Mouse (Mus musculus): ENCODE results near the gene Ninj2. TPM values are rescaled to one million over a fixed set of nuclear protein-coding genes. Genes with fewer than 3 reads are reported as not detected.

Gene Ninj2
- polyA plus RNA-seq, 1 experiment = 4.5 TPM

GRCm38 (mm10) chr6:120193793-120194192 lies 100.6 kb downstream of the Ninj2 start:
- DNase-seq (ENCODE audit: extremely low spot score in 1 of 2, low spot score in 1 of 2) = no peak

DNA sequence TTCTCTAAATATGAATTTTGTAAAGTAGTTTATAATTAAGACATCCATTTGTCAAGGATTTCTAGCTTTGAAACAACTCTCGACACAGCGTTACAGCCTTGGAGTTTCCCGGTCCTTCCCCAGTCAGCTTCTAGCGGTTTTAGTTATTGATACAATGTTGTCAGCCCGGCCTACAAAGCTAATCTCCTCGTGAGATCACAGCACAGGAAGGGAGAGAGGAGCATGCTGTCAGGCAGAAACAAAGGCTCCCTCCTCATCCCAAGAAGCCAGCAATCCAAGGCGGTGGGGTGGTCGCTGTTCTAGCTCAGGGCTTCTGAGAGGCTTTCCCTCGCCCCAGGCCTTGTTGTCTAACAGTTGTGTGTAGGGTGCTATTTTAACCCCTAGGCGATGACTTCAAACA lies 101.2 kb downstream of the Ninj2 start:
- DNase-seq (ENCODE audit: extremely low spot score in 1 of 2, low spot score in 1 of 2) = no peak

DNA sequence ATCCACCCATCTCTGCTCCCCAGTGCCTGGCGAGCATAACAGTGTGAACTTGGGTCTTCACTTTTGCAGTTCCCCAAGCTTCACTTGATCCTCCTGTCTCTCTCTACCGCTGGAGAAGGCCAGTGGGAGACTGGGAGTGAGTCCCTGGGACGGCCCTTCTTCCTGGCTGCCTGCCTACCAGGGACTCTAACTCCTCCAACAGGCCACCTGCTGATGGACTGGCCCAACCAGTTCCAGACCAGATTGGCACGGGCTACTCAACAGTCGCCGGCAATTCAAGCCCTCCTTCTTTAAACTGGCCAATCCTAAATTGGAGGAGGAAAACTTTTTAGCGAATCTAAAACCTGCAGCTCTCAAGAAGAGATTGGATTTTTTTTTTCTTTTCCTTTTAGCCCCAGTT lies 101.8 kb downstream of the Ninj2 start:
- DNase-seq (ENCODE audit: extremely low spot score in 1 of 2, low spot score in 1 of 2) = no peak

- DNase-seq (ENCODE audit: extremely low spot score in 1 of 2, low spot score in 1 of 2) = peak in 1 of 2 experiments; percentile 73
Measured at GRCm38 (mm10) chr6:120196837-120197236, 103.7 kb downstream of the Ninj2 start.

DNA sequence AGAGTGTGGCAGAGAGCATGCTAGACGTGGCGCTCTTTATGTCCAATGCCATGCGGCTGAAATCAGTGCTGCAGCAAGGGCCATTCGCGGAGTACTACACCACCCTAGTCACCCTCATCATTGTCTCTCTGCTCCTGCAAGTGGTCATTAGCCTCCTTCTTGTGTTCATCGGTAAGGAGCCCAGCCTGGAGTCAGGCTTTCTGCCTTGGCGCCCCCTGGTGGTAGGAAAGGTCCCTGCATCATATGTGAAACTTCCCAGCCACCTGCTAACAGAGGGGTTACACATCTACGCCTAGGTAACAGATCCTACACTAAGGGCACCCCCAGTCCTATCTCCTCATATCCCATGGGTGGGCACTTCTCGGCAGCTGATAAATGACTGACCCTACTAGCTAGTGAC lies 104.8 kb downstream of the Ninj2 start:
- peak in 1 of 2 experiments; percentile 87 for DNase-seq (ENCODE audit: extremely low spot score in 1 of 2, low spot score in 1 of 2)

GRCm38 (mm10) chr6:120199638-120200394 lies 106.7 kb downstream of the Ninj2 start:
- DNase-seq (ENCODE audit: extremely low spot score in 1 of 2, low spot score in 1 of 2) = no peak

DNA sequence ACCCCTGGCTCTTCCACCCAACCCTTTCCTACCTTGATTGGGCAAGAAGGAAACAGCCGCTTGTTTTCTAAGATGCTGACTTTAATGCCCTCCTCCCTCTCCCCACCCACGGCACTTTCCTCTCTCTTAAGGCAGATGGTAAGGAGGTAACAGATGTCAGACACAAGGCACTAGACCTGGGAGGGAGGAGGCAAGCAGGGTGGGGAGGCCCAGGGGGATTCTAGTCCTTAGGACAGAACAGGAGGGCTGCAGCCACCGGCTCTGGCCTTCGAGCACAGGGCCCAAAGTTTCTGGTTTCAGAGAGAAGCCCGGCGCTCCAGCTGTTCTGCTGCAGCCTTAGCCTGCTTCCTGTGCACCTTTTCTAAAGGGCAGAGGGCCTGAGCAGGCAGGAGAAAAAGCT lies 108.8 kb downstream of the Ninj2 start:
- DNase-seq (ENCODE audit: extremely low spot score in 1 of 2, low spot score in 1 of 2) = no peak

DNA sequence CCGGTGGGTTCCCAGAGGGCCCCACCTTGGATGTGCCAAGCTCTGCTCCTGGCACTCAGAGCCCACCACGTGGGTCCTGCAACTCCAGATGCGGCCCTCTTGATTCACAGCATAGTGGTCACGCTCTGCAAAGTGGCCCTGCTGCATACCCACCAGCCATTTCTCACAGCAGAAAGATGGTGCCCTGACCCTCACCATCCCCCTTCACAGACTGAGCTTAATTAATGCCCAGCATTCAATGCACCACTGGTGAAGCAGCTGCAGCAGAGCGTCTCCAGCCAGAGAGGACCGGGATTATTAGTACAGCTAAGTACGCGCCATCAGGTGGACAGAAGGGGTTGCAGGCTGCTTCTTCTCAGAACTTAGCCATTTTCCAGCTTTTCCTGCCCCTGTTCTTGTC lies 109.3 kb downstream of the Ninj2 start:
- no peak for DNase-seq (ENCODE audit: extremely low spot score in 1 of 2, low spot score in 1 of 2)

DNA sequence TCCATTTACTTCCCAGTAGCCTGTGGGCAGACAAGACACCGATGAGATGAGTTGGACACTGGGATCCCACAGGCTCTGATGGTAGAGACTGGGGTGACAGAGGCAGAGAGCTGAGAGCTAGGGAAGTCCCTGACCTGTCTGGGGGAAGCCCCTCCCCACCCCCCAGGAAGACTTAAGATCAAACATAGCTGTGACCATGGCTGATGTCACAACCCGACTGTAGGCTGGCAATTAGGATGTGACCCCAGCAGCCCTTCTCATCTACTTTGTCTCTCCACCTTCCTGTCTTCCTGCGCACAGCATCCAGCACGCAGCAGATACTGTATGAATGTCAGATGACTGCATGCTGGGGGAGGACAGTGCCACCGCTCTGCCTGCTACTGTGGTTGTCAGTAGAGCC lies 113.4 kb downstream of the Ninj2 start:
- DNase-seq (ENCODE audit: extremely low spot score in 1 of 2, low spot score in 1 of 2) = no peak

GRCm38 (mm10) chr6:120211536-120211935 lies 118.4 kb downstream of the Ninj2 start:
- no peak for DNase-seq (ENCODE audit: extremely low spot score in 1 of 2, low spot score in 1 of 2)

DNA sequence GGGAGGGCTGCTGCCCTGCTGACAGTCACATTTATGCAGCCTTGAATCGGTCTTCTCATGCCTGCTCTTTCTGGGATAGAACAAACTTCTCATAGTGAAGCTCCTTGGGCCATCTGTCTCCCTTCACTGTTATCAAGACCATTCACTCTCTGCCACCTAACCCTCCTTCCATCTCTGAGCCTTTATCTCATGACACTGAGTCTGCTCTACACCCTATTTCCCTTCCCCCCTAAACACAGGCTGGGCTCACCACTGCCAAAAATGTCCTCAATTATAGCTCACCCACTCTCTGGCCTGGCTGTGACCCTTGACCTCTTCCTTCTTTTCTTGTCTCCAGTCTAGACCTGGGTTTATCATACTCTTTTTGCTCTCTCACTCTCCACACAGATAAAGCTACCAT lies 123.6 kb downstream of the Ninj2 start:
- DNase-seq (ENCODE audit: extremely low spot score in 1 of 2, low spot score in 1 of 2) = no peak

GRCm38 (mm10) chr6:120219281-120219680 lies 126.1 kb downstream of the Ninj2 start:
- DNase-seq (ENCODE audit: extremely low spot score in 1 of 2, low spot score in 1 of 2) = no peak

DNA sequence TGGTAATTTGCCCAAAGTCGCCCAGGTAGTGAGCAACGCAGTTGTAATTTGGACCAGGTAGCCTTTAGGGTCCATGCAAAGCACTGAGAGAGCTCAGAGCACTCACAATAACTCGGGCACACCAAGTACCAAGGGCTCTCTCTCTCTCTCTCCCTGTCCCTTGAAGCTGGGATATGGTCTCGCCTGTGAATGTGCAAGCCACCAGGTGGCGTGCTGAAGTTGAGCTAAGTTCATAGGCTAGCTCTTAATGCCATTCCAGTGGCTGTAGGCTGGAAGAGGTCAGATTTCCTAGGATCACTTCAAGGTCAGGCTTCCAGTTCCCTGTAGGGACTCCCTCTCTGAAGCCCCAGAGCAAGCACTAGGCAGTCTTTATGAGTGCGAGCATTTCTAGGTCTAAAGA lies 129.5 kb downstream of the Ninj2 start:
- peak; percentile 14 to 74 for DNase-seq (ENCODE audit: extremely low spot score in 1 of 2, low spot score in 1 of 2)

GRCm38 (mm10) chr6:120225355-120225754 lies 132.2 kb downstream of the Ninj2 start:
- no peak for DNase-seq (ENCODE audit: extremely low spot score in 1 of 2, low spot score in 1 of 2)

DNA sequence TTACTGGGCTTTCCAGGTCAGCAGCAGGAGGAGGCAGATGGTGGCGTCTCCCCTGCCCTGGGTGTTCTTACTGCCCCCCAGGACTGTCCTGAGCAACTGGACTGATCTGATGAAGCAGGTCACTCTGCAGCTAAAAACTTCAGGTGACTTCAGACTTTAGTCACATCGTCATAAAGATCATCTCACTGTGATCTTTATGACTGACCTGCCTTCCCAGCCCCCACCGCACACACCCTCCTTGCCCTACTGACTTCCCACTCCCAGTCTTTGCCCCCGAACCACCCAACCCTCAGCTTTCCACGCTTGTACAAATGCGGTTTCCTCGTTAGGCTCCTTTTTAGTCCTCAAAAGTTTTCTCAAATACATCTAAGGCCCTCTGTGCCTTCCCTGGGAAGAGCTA lies 133.9 kb downstream of the Ninj2 start:
- no peak for DNase-seq (ENCODE audit: extremely low spot score in 1 of 2, low spot score in 1 of 2)

- no peak for DNase-seq (ENCODE audit: extremely low spot score in 1 of 2, low spot score in 1 of 2)
Measured at GRCm38 (mm10) chr6:120229806-120230205, 136.7 kb downstream of the Ninj2 start.

DNA sequence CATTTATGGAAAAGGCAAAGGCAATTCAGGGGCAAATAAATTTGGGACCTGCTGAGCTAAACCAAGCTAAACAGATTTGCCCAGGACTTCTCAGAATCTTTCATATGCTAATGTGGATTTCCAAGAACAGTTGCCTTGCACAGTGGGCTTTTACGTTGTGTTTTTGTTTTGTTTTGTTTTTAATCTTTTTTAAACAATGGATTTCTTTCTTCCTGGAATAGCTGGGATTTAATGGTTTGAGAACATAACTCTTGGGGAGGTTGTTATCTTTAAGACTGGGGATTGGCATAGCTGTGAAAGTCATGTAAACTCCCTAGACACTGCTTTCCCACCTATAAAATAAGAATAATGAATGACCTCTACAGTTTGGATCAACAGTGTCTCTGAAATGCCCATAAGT lies 137.3 kb downstream of the Ninj2 start:
- no peak for DNase-seq (ENCODE audit: extremely low spot score in 1 of 2, low spot score in 1 of 2)

DNA sequence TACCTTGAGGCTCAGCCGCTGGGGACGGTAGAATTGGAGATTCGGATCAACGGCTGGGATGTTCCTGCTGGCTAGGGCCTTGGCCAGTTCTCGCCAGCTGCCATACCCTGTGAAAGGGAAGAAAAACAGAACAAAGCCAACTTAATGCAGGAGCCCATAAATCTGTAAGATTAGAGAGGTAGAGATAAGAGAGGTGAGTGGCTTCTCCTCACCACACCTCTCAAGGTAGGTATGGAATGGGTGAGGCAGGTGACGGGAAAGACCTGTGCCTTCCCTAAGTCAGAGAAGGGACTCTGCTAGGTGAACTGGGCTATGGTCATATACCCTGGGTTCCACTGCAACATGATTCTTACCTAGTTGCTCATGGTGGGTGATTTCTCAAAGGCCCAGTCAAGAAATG lies 139.7 kb downstream of the Ninj2 start:
- no peak for DNase-seq (ENCODE audit: extremely low spot score in 1 of 2, low spot score in 1 of 2)

- no peak for DNase-seq (ENCODE audit: extremely low spot score in 1 of 2, low spot score in 1 of 2)
Measured at GRCm38 (mm10) chr6:120235874-120236273, 142.7 kb downstream of the Ninj2 start.

- no peak for DNase-seq (ENCODE audit: extremely low spot score in 1 of 2, low spot score in 1 of 2)
Measured at GRCm38 (mm10) chr6:120240461-120240860, 147.3 kb downstream of the Ninj2 start.

GRCm38 (mm10) chr6:120241453-120241852 lies 148.3 kb downstream of the Ninj2 start:
- DNase-seq (ENCODE audit: extremely low spot score in 1 of 2, low spot score in 1 of 2) = no peak

DNA sequence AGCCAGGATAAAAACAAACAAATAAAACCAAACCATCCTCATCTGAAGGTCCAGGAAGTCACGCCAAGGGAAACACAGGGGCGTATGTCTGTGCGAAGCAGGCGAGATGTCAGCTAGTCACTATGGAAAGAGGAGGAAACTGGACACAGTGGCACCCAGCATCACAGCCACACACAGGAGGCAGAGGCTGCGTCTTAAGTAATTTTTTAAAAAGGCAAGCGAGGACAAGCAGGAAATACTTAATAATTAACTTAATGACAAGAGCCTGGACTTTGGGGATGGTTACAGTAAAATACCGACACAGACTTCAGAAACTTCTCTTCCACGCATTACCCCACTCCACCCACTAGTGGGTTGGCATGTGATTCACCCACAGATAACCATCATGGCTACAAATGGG lies 149.4 kb downstream of the Ninj2 start:
- no peak for DNase-seq (ENCODE audit: extremely low spot score in 1 of 2, low spot score in 1 of 2)

- no peak for DNase-seq (ENCODE audit: extremely low spot score in 1 of 2, low spot score in 1 of 2)
Measured at GRCm38 (mm10) chr6:120243250-120243649, 150.1 kb downstream of the Ninj2 start.
